Mouse (Mus musculus): ENCODE data around the gene Gm16381.
"Not testable (repeated sequence)": the region's sequence is repeated elsewhere in the genome, so short reads cannot be mapped to it uniquely, and the experiment has no call there.

The Gm16381 gene

DNA sequence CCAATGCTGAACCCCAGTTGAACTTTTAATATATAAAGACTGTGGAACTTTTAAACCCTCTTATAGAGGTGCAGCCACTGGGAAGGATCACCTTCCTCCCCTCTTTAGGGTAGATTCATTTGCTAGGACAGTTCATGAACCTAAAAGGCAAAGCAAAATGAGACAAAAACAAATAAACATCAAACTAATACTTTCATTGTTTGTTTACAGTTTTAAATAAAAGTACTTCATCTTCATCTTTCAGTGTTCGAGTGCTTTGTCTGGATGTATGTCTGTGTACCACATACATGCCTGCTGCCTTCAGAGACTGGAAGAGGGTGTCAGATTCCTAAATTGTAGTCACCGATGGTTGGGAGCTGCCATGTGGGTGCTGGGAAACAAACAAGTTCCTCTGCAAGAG, at the start of gene Gm16381:
Gm16381 (minus strand) TSS at position 101 of the 400 bp plus-strand sequence.
- DNase-seq: not testable (repeated sequence)

- not testable (repeated sequence) for DNase-seq
Measured at GRCm38 (mm10) chr12:87652916-87653703, 8.7 kb upstream of the Gm16381 start.

- not testable (repeated sequence) for DNase-seq
Measured at GRCm38 (mm10) chr12:87618569-87618968, 25.9 kb downstream of the Gm16381 start, which contains the start of gene Gm4027. Gm4027 (plus strand) TSS chr12:87618869.

GRCm38 (mm10) chr12:87602388-87602787, 42.0 kb downstream of the Gm16381 start, which contains the start of gene Oog1:
Oog1 (plus strand) TSS chr12:87602688.
- DNase-seq: not testable (repeated sequence)

DNA sequence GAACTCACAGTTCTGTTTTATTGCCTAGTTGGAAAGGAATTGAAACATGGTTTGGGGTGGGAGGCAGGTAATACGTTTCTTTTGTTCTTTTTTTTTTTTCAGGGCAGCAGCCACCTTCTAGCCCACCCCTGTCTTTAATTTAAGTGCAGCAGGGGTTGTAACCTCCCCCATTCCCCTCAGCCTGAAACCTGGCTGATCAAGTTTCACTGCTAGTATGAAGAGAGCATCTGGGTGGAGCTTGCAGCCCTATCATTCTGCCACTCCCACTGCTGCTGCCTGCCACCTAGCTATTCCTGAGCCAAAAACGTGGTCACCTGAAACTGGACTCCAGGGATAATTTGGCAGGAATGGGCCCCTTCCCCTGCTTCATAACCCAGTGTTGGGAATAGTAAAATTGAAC, 43.0 kb downstream of the Gm16381 start:
- not testable (repeated sequence) for DNase-seq

All from thymus, postnatal 14 days (tissue).